Mouse (Mus musculus) liver, adult 2 months (tissue): ENCODE data around the gene Hist1h2bn. TPM values are rescaled to one million over a fixed set of nuclear protein-coding genes. Genes with fewer than 3 reads are reported as not detected.
"Not testable (repeated sequence)": the region's sequence is repeated elsewhere in the genome, so short reads cannot be mapped to it uniquely, and the experiment has no call there.

Experiments
- DNase-seq: peaks from one replicate; pipeline ENCODE4 v3.0.0-alpha.2; 2011; ENCODE audit warnings: low read depth, low spot score; ENCODE audit errors: extremely low read depth
- H3K27ac ChIP-seq: fragments of 200-500 bp; replicated peaks from 2 replicates; pipeline ENCODE4 v1.5.1; 2012; ENCODE audit warnings: low read depth, mild to moderate bottlenecking, control low read depth, inconsistent platforms, low read length; ENCODE audit not compliant: insufficient read depth
- H3K27me3 ChIP-seq: fragments of 200-500 bp; 2 replicates; pipeline ENCODE4 v1.6.1; 2012; ENCODE audit warnings: mild to moderate bottlenecking, moderate library complexity, low read length, inconsistent platforms; ENCODE audit not compliant: control insufficient read depth, insufficient read depth
- H3K36me3 ChIP-seq: fragments of 200-500 bp; 2 replicates; pipeline ENCODE4 v1.6.1; 2012; ENCODE audit warnings: low read length, inconsistent platforms; ENCODE audit not compliant: control insufficient read depth, insufficient read depth
- H3K4me1 ChIP-seq: fragments of 200-500 bp; 2 replicates; pipeline ENCODE4 v1.6.1; 2011; ENCODE audit warnings: low read length; ENCODE audit not compliant: control insufficient read depth, insufficient read depth
- H3K4me3 ChIP-seq: fragments of 200-500 bp; 2 replicates; pipeline ENCODE4 v1.5.1; 2011; ENCODE audit warnings: low read depth, mild to moderate bottlenecking, control low read depth, low read length, moderate library complexity; ENCODE audit not compliant: insufficient read depth
- H3K79me2 ChIP-seq: fragments of 200-500 bp; 2 replicates; pipeline ENCODE4 v1.6.1; 2012; ENCODE audit warnings: inconsistent platforms, mild to moderate bottlenecking, low read length, moderate library complexity; ENCODE audit not compliant: control insufficient read depth, insufficient read depth
- H3K9ac ChIP-seq: fragments of 200-500 bp; 2 replicates; pipeline ENCODE4 v1.6.1; 2012; ENCODE audit warnings: low read depth, mild to moderate bottlenecking, control low read depth, inconsistent platforms, low read length
- CTCF ChIP-seq: fragments of 200-500 bp; IDR thresholded peaks from 2 replicates; pipeline ENCODE4 v1.5.1; 2011; ENCODE audit warnings: low read depth, low read length, control low read depth
- POLR2A ChIP-seq: fragments of 200-500 bp; IDR thresholded peaks from 2 replicates; pipeline ENCODE4 v1.6.1; 2011; ENCODE audit warnings: low read length, control low read depth; ENCODE audit not compliant: insufficient read depth; ENCODE audit errors: extremely low read depth
- WGBS: fragments of 180-500 bp; shearing (Covaris S2); methylation state at CpG from one replicate; pipeline ENCODE4 v1.1.7; 2018; 5-methylcytosine and 5-hydroxymethylcytosine counted together
- polyA plus RNA-seq: library from polyadenylated mRNA; depleted of rRNA; stranded (reverse); fragments of >200 nt; gene quantifications from 2 replicates; pipeline ENCODE4 v1.2.3, GENCODE M21; 2012; rRNA removed
- total RNA-seq: library from RNA; depleted of rRNA; stranded (reverse); fragments of >200 nt; gene quantifications from 2 replicates; pipeline ENCODE4 v1.2.3, GENCODE M21; 2014; rRNA removed

The Hist1h2bn gene
- total and polyA plus RNA-seq, 2 experiments, result 4.6 TPM; not detected in 1

DNA sequence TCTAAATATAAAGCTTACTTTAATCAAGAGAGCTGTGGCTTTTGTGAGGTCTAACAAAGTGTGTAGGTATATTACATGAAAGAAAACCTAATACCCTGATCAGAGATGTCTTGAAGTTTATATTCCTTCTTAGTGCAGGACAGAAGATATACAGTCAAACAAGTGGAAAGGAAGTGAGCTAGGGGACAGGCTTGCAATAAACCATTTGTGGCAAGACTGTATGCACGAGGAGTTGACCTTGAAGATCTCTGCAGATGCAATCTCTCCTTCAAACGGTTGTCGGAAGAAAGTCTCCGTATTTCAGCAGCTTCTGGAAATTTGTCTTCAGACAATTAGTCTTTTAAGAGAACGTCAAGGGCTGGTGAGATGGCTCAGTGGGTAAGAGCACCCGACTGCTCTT is 36.0 kb downstream of the Hist1h2bn start:
- Histone ChIP-seq H3K27ac (no peak overlapping the region), H3K4me3 (no peak overlapping the region), H3K79me2 (no peaks in the 10 kb centered on the region), H3K4me1 (peaks cover 2% of the 10 kb centered on the region; the same call in 1 of the 2 replicates), H3K9ac (no peak overlapping the region), H3K36me3 (no peaks in the 10 kb centered on the region), H3K27me3 (no peaks in the 10 kb centered on the region; the same call in 1 of the 2 replicates)
- DNase-seq, result no peak
- TF ChIP-seq POLR2A (no peak), CTCF (no peak)
- 78% methylated on average over 6 of the region's 6 CpGs for WGBS

DNA sequence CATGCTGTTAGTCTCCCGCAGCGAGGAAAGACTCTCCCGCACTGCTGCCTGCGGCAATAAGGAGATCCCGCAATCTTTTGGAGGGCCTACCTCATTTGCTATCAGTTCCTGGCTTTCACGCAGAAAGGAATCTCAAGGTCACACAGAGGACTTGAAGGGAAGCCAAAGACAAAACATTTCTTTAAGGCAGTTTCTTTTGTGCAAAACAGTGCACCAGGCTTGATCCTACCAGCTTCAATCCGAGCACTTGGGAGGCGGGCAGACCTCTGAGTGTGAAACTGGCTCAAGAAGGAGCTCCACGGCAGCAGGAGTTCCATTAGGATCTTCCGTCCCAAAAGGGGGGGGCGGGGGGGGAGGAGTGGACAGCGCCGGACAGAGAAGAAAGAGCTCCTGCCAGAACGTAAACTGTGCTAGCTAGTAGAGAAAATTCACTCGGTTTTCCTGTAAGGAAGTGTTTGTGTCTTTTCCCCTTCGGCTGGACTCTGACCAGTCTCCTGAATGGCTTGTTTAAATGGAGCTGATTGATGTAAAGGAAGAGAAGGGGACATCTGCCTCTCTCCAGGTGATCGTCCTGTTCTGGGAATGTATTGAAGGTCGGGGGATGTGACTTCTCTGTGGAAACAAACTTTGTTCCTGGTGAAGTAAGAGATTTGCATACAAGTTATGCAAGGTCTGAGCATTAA is 36.8 kb downstream of the Hist1h2bn start:
- no peak overlapping the region for H3K9ac ChIP-seq
- WGBS, result 25% methylated on average over 18 of the region's 18 CpGs
- H3K36me3 ChIP-seq, result no peaks in the 10 kb centered on the region
- H3K27ac ChIP-seq, result no peak overlapping the region
- TF ChIP-seq CTCF (no peak), POLR2A (no peak)
- H3K27me3 ChIP-seq, result no peaks in the 10 kb centered on the region; the same call in 1 of the 2 replicates
- no peak for DNase-seq
- peaks cover 2% of the 10 kb centered on the region; the same call in 1 of the 2 replicates for H3K4me1 ChIP-seq
- H3K79me2 ChIP-seq, result no peaks in the 10 kb centered on the region
- no peak overlapping the region for H3K4me3 ChIP-seq

DNA sequence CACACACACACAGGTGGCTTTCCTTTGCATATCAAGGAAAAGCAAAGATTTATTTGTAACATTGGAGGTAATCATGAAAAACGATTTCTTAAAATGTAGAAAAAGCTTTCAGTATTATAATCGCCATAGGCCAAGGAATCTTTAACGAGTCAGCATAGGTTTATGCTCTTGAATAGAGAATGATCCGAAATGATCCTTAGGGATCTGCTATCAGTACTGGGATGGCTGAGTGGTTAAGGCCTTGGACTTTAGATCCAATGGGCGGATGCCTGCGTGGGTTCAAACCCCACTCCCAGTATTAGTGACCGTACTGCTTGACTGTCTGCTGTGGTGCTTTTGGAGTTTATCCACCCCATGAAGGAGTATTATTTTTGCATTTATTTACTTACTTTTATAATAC is 41.7 kb downstream of the Hist1h2bn start:
- Histone ChIP-seq H3K9ac (no peak overlapping the region), H3K4me1 (no peaks in the 10 kb centered on the region), H3K4me3 (no peak overlapping the region), H3K27me3 (no peaks in the 10 kb centered on the region), H3K79me2 (no peaks in the 10 kb centered on the region), H3K27ac (no peak overlapping the region), H3K36me3 (no peaks in the 10 kb centered on the region)
- TF ChIP-seq POLR2A, result no peak
- TF ChIP-seq CTCF, result no peak
- DNase-seq, result no peak
- WGBS, result 93% methylated on average over 7 of the region's 7 CpGs

GRCm38 (mm10) chr13:21797163-21797562 is 43.2 kb downstream of the Hist1h2bn start:
- not testable (repeated sequence) for H3K79me2 ChIP-seq, H3K4me1 ChIP-seq, H3K4me3 ChIP-seq, H3K36me3 ChIP-seq, H3K27me3 ChIP-seq, H3K9ac ChIP-seq, DNase-seq, H3K27ac ChIP-seq

DNA sequence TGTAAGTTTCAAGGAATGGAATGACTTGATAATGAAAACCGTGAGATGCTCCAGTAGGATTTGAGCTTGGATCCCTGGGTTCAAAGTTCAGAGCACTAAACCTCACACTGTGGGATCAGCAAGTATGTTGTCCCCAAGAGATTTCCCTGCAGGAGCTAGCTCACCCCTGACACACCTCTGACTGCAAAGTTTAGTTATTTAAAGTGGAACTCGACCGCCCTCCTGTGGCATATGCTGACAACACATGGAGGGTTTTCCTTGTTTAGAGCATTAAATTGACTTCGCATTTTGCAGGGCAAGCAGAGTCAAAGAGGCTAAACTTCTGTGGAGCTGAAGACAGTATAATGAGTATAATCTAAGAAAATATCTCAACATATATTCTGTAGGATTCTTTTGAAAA is 49.1 kb downstream of the Hist1h2bn start:
- not testable (repeated sequence) for H3K9ac ChIP-seq

More for the DNA sequence above, 49.1 kb downstream of the Hist1h2bn start:
- not testable (repeated sequence) for H3K27me3 ChIP-seq, H3K79me2 ChIP-seq, DNase-seq, H3K36me3 ChIP-seq, H3K4me1 ChIP-seq, H3K4me3 ChIP-seq, H3K27ac ChIP-seq
- no CpG with 5 or more reads among the region's 4 CpGs for WGBS

Other genes starting within 250 kb of the Hist1h2bn start
- 4.7 and 5.3 TPM in 2 replicates for gene Zkscan8, start 223.0 kb upstream of the Hist1h2bn start, total RNA-seq
- gene Zkscan8, start 223.0 kb upstream of the Hist1h2bn start, polyA plus RNA-seq, result 1.5 and 1.7 TPM in 2 replicates
- gene Olfr1366, start 211.3 kb upstream of the Hist1h2bn start, total RNA-seq, result not detected in 2 replicates
- gene Olfr1366, start 211.3 kb upstream of the Hist1h2bn start, polyA plus RNA-seq, result not detected in 2 replicates
- not detected in 2 replicates for gene Olfr1535, start 194.2 kb upstream of the Hist1h2bn start, total RNA-seq
- gene Olfr1535, start 194.2 kb upstream of the Hist1h2bn start, polyA plus RNA-seq, result not detected in 2 replicates
- gene Olfr1364, start 172.4 kb upstream of the Hist1h2bn start, total RNA-seq, result not detected in 2 replicates
- gene Olfr1364, start 172.4 kb upstream of the Hist1h2bn start, polyA plus RNA-seq, result not detected in 2 replicates
- gene Olfr1362, start 140.1 kb upstream of the Hist1h2bn start, total RNA-seq, result not detected in 2 replicates
- gene Olfr1362, start 140.1 kb upstream of the Hist1h2bn start, polyA plus RNA-seq, result not detected in 2 replicates
- gene Olfr11, start 111.6 kb upstream of the Hist1h2bn start, total RNA-seq, result not detected in 2 replicates
- gene Olfr11, start 111.6 kb upstream of the Hist1h2bn start, polyA plus RNA-seq, result not detected in 2 replicates
- not detected in 2 replicates for gene Olfr1361, start 90.7 kb upstream of the Hist1h2bn start, total RNA-seq
- gene Olfr1361, start 90.7 kb upstream of the Hist1h2bn start, polyA plus RNA-seq, result not detected in 2 replicates
- not detected in 2 replicates for gene Olfr1360, start 76.7 kb upstream of the Hist1h2bn start, total RNA-seq
- gene Olfr1360, start 76.7 kb upstream of the Hist1h2bn start, polyA plus RNA-seq, result not detected in 2 replicates
- not detected in 2 replicates for gene Olfr1359, start 56.0 kb upstream of the Hist1h2bn start, total RNA-seq
- gene Olfr1359, start 56.0 kb upstream of the Hist1h2bn start, polyA plus RNA-seq, result not detected in 2 replicates
- gene Hist1h2bl, start 38.0 kb upstream of the Hist1h2bn start, total RNA-seq, result 1.4 and 1.5 TPM in 2 replicates
- 0.90 TPM in 1 of 2 replicates, not detected in the other for gene Hist1h2bl, start 38.0 kb upstream of the Hist1h2bn start, polyA plus RNA-seq
- gene Hist1h2ai, start 37.7 kb upstream of the Hist1h2bn start, total RNA-seq, result 8.9 and 10.2 TPM in 2 replicates
- 0.64 and 1.6 TPM in 2 replicates for gene Hist1h2ai, start 37.7 kb upstream of the Hist1h2bn start, polyA plus RNA-seq
- 24.2 and 48.6 TPM in 2 replicates for gene Hist1h3h, start 36.5 kb upstream of the Hist1h2bn start, total RNA-seq
- 1.8 TPM in 1 of 2 replicates, not detected in the other for gene Hist1h3h, start 36.5 kb upstream of the Hist1h2bn start, polyA plus RNA-seq
- gene Hist1h2bm, start 32.1 kb upstream of the Hist1h2bn start, total RNA-seq, result 2.8 and 7.2 TPM in 2 replicates
- gene Hist1h2bm, start 32.1 kb upstream of the Hist1h2bn start, polyA plus RNA-seq, result not detected in 2 replicates
- gene Hist1h4j, start 19.1 kb upstream of the Hist1h2bn start, total RNA-seq, result 21.5 and 24.9 TPM in 2 replicates
- gene Hist1h4j, start 19.1 kb upstream of the Hist1h2bn start, polyA plus RNA-seq, result 0.31 and 1.1 TPM in 2 replicates
- gene Hist1h4k, start 3.6 kb upstream of the Hist1h2bn start, total RNA-seq, result 41.2 and 45.6 TPM in 2 replicates
- gene Hist1h4k, start 3.6 kb upstream of the Hist1h2bn start, polyA plus RNA-seq, result 3.6 and 8.6 TPM in 2 replicates
- gene Hist1h2ak, start 296 bp upstream of the Hist1h2bn start, total RNA-seq, result 3.3 and 6.0 TPM in 2 replicates
- 0.47 TPM in 1 of 2 replicates, not detected in the other for gene Hist1h2ak, start 296 bp upstream of the Hist1h2bn start, polyA plus RNA-seq
- 3.5 and 4.5 TPM in 2 replicates for gene Hist1h1b, start 26.5 kb downstream of the Hist1h2bn start, total RNA-seq
- 0.35 TPM in 1 of 2 replicates, not detected in the other for gene Hist1h1b, start 26.5 kb downstream of the Hist1h2bn start, polyA plus RNA-seq
- gene Hist1h3i, start 29.2 kb downstream of the Hist1h2bn start, total RNA-seq, result 26.6 and 38.0 TPM in 2 replicates
- 4.1 and 5.4 TPM in 2 replicates for gene Hist1h3i, start 29.2 kb downstream of the Hist1h2bn start, polyA plus RNA-seq
- 7.3 and 8.7 TPM in 2 replicates for gene Hist1h2an, start 33.1 kb downstream of the Hist1h2bn start, total RNA-seq
- not detected in 2 replicates for gene Hist1h2an, start 33.1 kb downstream of the Hist1h2bn start, polyA plus RNA-seq
- 0.40 and 0.74 TPM in 2 replicates for gene Hist1h2bp, start 33.3 kb downstream of the Hist1h2bn start, total RNA-seq
- not detected in 2 replicates for gene Hist1h2bp, start 33.3 kb downstream of the Hist1h2bn start, polyA plus RNA-seq
- 2.1 and 4.9 TPM in 2 replicates for gene Hist1h2bq, start 56.1 kb downstream of the Hist1h2bn start, total RNA-seq
- 1.2 and 11.7 TPM in 2 replicates for gene Hist1h2bq, start 56.1 kb downstream of the Hist1h2bn start, polyA plus RNA-seq
- 0.55 TPM in 1 of 2 replicates, not detected in the other for gene Hist1h2ao, start 56.3 kb downstream of the Hist1h2bn start, total RNA-seq
- not detected in 2 replicates for gene Hist1h2ao, start 56.3 kb downstream of the Hist1h2bn start, polyA plus RNA-seq
- gene Hist1h4m, start 57.6 kb downstream of the Hist1h2bn start, total RNA-seq, result 0.60 and 0.74 TPM in 2 replicates
- gene Hist1h4m, start 57.6 kb downstream of the Hist1h2bn start, polyA plus RNA-seq, result not detected in 2 replicates
- gene Hist1h4n, start 78.1 kb downstream of the Hist1h2bn start, total RNA-seq, result 336 and 466 TPM in 2 replicates
- gene Hist1h4n, start 78.1 kb downstream of the Hist1h2bn start, polyA plus RNA-seq, result 4.5 and 8.5 TPM in 2 replicates
- gene Hist1h2ap, start 79.4 kb downstream of the Hist1h2bn start, total RNA-seq, result 37.4 and 51.8 TPM in 2 replicates
- 6.3 and 14.0 TPM in 2 replicates for gene Hist1h2ap, start 79.4 kb downstream of the Hist1h2bn start, polyA plus RNA-seq
- 0.65 and 1.3 TPM in 2 replicates for gene Hist1h2br, start 79.6 kb downstream of the Hist1h2bn start, total RNA-seq
- 1.0 and 11.9 TPM in 2 replicates for gene Hist1h2br, start 79.6 kb downstream of the Hist1h2bn start, polyA plus RNA-seq
- gene Zfp184, start 191.0 kb downstream of the Hist1h2bn start, total RNA-seq, result 0.18 and 0.60 TPM in 2 replicates
- 0.07 and 0.11 TPM in 2 replicates for gene Zfp184, start 191.0 kb downstream of the Hist1h2bn start, polyA plus RNA-seq
- gene Pom121l2, start 227.1 kb downstream of the Hist1h2bn start, total RNA-seq, result not detected in 2 replicates
- not detected in 2 replicates for gene Pom121l2, start 227.1 kb downstream of the Hist1h2bn start, polyA plus RNA-seq